Mouse (Mus musculus): ENCODE measurements around the gene Kif5c.

- TF ChIP-seq CTCF (IDR thresholded peaks at IDR 0.05; ENCODE audit: extremely low read depth, insufficient read depth, low read length) = no peak
- TF ChIP-seq POLR2A (IDR thresholded peaks at IDR 0.05; ENCODE audit: extremely low read depth, insufficient read depth, low read length) = no peak
Observed at GRCm38 (mm10) chr2:49789504-49789903, 170.4 kb downstream of the Kif5c start.

Data from cortical plate, adult 2 months (tissue).